Mouse (Mus musculus) ES-E14 (cell line): ENCODE results near the gene Rhob. TPM values are rescaled to one million over a fixed set of nuclear protein-coding genes. Genes with fewer than 3 reads are reported as not detected.

Experiments used
- DNase-seq: peaks from one replicate; pipeline ENCODE4 v3.0.0-alpha.2; 2013; ENCODE audit warnings: low read depth, low spot score
- H3K27ac ChIP-seq: 2 replicates; pipeline ENCODE4 v1.5.1; 2012; ENCODE audit warnings: low read depth, mild to moderate bottlenecking, low read length, moderate library complexity, mixed read lengths; ENCODE audit not compliant: poor library complexity, insufficient read depth, severe bottlenecking
- H3K36me3 ChIP-seq: 2 replicates; pipeline ENCODE4 v1.6.1; 2012; ENCODE audit warnings: mild to moderate bottlenecking, low read length, moderate library complexity, mixed read lengths; ENCODE audit not compliant: control insufficient read depth, poor library complexity, insufficient read depth, severe bottlenecking
- H3K4me1 ChIP-seq, 2 experiments: fragments of 150-350 bp in 1 of 2; sonication (generic) in 1 of 2; 2 replicates each; pipeline ENCODE4 v1.6.1; 2012; ENCODE audit warnings: low read length in 2 of 2, mild to moderate bottlenecking in 1 of 2, mixed read lengths in 1 of 2; ENCODE audit not compliant: control insufficient read depth in 2 of 2, insufficient read depth in 2 of 2, poor library complexity in 1 of 2
- H3K4me3 ChIP-seq, 2 experiments: fragments of 150-350 bp in 1 of 2; sonication (generic) in 1 of 2; 2 replicates each; pipeline ENCODE4 v1.5.1; 2012; ENCODE audit warnings: low read length in 2 of 2, low read depth in 1 of 2, mild to moderate bottlenecking in 1 of 2, mixed read lengths in 1 of 2; ENCODE audit not compliant: insufficient read depth in 1 of 2, poor library complexity in 1 of 2, severe bottlenecking in 1 of 2
- H3K9ac ChIP-seq: 2 replicates; pipeline ENCODE4 v1.6.1; 2012; ENCODE audit warnings: low read depth, mild to moderate bottlenecking, low read length, mixed read lengths; ENCODE audit not compliant: poor library complexity, insufficient read depth, severe bottlenecking
- H3K9me3 ChIP-seq: fragments of 150-350 bp; sonication (generic); 2 replicates; pipeline ENCODE4 v1.6.1; 2012; ENCODE audit warnings: low read depth, mild to moderate bottlenecking, low read length; ENCODE audit not compliant: control insufficient read depth, insufficient read depth
- CHD2 ChIP-seq: IDR thresholded peaks from 2 replicates; pipeline ENCODE4 v1.6.1; 2014; ENCODE audit warnings: mild to moderate bottlenecking, low read depth, low read length, inconsistent platforms
- HCFC1 ChIP-seq: IDR thresholded peaks from 2 replicates; pipeline ENCODE4 v1.6.1; 2012; ENCODE audit warnings: low read length, inconsistent platforms, borderline replicate concordance; ENCODE audit not compliant: insufficient read depth
- MAFK ChIP-seq: IDR thresholded peaks from 2 replicates; pipeline ENCODE4 v1.6.1; 2014; ENCODE audit warnings: mild to moderate bottlenecking, low read depth, low read length, inconsistent platforms; ENCODE audit not compliant: insufficient read depth
- ZC3H11A ChIP-seq: IDR thresholded peaks from 2 replicates; pipeline ENCODE4 v1.6.1; 2012; ENCODE audit warnings: low read depth, mild to moderate bottlenecking, inconsistent platforms, low read length, borderline replicate concordance
- ZNF384 ChIP-seq: IDR thresholded peaks from 2 replicates; pipeline ENCODE4 v1.6.1; 2012; ENCODE audit warnings: low read depth, low read length, inconsistent platforms
- in situ Hi-C, 2 experiments: fragments of 600-800 bp; cut with MboI; formaldehyde crosslinking; loops; one replicate each; pipeline ENCODE4 v1.15.1; 2025; ENCODE audit warnings: low sequenced_read_pairs in 2 of 2, inconsistent platforms in 1 of 2; ENCODE audit not compliant: unreplicated experiment in 2 of 2
- total RNA-seq: library from RNA; depleted of rRNA; stranded (reverse); fragments of 300-350 nt; gene quantifications from 2 replicates; pipeline ENCODE4 v1.2.3, GENCODE M21; 2012; rRNA removed

Rhob gene
- total RNA-seq, 1 experiment = 43.6 TPM

GRCm38 (mm10) chr12:8450028-8450427 is 49.8 kb downstream of the Rhob start:
- Histone ChIP-seq H3K27ac (no peak overlapping the region), H3K9me3 (no peaks in the 10 kb centered on the region), H3K9ac (no peak overlapping the region), H3K4me1 (no peaks in the 10 kb centered on the region), H3K4me3 (no peak overlapping the region), H3K36me3 (no peaks in the 10 kb centered on the region)
- DNase-seq = no peak
- TF ChIP-seq CHD2 = no peak
- no peak for TF ChIP-seq ZC3H11A
- TF ChIP-seq ZNF384 = no peak
- no peak for TF ChIP-seq MAFK
- TF ChIP-seq HCFC1 = no peak
- in situ Hi-C loops = no loop called here

Other genes with a start within 250 kb of the Rhob start
- gene Gdf7, start 198.1 kb downstream of the Rhob start, total RNA-seq = 0.71 and 1.7 TPM in 2 replicates
- gene Hs1bp3, start 186.6 kb downstream of the Rhob start, total RNA-seq = 7.7 and 7.9 TPM in 2 replicates
- gene Slc7a15, start 99.1 kb upstream of the Rhob start, total RNA-seq = 0.18 TPM in 1 of 2 replicates, not detected in the other
- 74.8 and 75.2 TPM in 2 replicates for gene Pum2, start 174.1 kb upstream of the Rhob start, total RNA-seq